8 mouse cellular contexts compared by ENCODE assay signal in the genomic region with DNA sequence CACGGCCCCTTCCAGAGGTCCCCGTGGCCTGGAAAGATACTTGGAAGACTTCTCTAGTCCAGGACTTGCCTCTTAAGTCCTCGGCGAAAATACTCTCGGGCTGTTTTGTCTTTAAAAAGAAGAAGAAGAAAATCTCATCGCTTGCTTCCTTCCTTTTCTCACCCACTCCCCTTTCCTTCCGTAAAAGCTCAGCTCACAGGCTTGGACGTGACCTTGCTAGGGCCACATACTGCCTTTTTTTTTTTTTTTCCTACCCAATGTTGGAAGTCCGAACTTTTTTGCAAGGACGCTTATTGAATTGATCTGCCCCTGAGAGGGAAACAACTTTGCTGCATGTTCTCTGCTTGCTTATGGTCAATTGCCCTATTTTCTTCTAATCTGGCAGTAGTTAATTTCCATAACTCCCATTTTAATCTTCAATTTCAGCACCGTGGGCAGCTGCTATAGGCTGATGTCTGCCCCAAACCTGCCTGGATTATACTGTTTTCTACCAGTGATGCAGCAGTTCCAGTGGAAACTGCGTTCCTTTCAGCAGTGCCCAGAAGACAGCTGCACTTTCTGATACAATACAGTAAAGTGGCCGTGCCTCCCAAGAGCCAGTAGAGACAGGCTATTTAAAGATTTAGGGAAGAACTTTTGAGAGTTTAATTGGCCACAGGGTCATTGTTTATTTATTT. TPM values are rescaled to one million over a fixed set of nuclear protein-coding genes. Genes with fewer than 3 reads are reported as not detected.
DNase-seq lines count a peak whose midpoint lies in the region; ATAC-seq and TF ChIP-seq lines count a peak whose summit lies in the region.

No protein-coding gene starts in this region.

- no peaks in the 10 kb centered on the region for H3K9me3 ChIP-seq in hindbrain, embryonic 10.5 days
- no peaks in the 10 kb centered on the region for H3K9me3 ChIP-seq in lung, postnatal 0 days (ENCODE audit: low read length)
- no peaks in the 10 kb centered on the region for H3K9me3 ChIP-seq in stomach, embryonic 16.5 days (replicated peaks; ENCODE audit: control insufficient read depth, low read length)

- intact Hi-C loops in gastrocnemius, postnatal 14 days (cut with DNase I; ENCODE audit: low total_unique reads): loop anchor here (5.0 kb wide), 1 partner anchor 399 kb away; no protein-coding TSS in a partner anchor

- under 1% methylated on average over 13 of the region's 13 CpGs for WGBS in lung, adult 2 months
- WGBS in hindbrain, embryonic 10.5 days: 5% methylated on average over 13 of the region's 13 CpGs
- WGBS in lung, postnatal 0 days: 2% methylated on average over 13 of the region's 13 CpGs
- WGBS in stomach, embryonic 16.5 days: under 1% methylated on average over 13 of the region's 13 CpGs

- peak overlapping the region; percentile 93 for H3K4me3 ChIP-seq in lung, adult 2 months (replicated peaks; ENCODE audit: extremely low read depth, low read depth, low read length)
- peak overlapping the region; percentile 85 for H3K4me3 ChIP-seq in hindbrain, embryonic 10.5 days
- peak overlapping the region; percentile 58 for H3K4me3 ChIP-seq in lung, postnatal 0 days (ENCODE audit: low read depth, low read length)
- H3K4me3 ChIP-seq in stomach, embryonic 16.5 days (replicated peaks; ENCODE audit: low read length): peak overlapping the region; percentile 68

- H3K4me1 ChIP-seq in lung, adult 2 months (ENCODE audit: control insufficient read depth, insufficient read depth, low read length): peaks cover 5% of the 10 kb centered on the region
- peaks cover 24% of the 10 kb centered on the region for H3K4me1 ChIP-seq in hindbrain, embryonic 10.5 days (replicated peaks)
- peaks cover 3% of the 10 kb centered on the region; the same call in 1 of the 2 replicates for H3K4me1 ChIP-seq in lung, postnatal 0 days (ENCODE audit: insufficient read depth, low read depth, low read length)
- peaks cover 6% of the 10 kb centered on the region for H3K4me1 ChIP-seq in stomach, embryonic 16.5 days (ENCODE audit: control insufficient read depth, insufficient read depth, low read length)

- no peaks in the 10 kb centered on the region for H3K36me3 ChIP-seq in hindbrain, embryonic 10.5 days
- H3K36me3 ChIP-seq in lung, postnatal 0 days (ENCODE audit: insufficient read depth, low read length): no peaks in the 10 kb centered on the region
- H3K36me3 ChIP-seq in stomach, embryonic 16.5 days (ENCODE audit: control insufficient read depth, insufficient read depth, low read length): no peaks in the 10 kb centered on the region

- no peak for TF ChIP-seq CTCF in lung, adult 2 months (IDR thresholded peaks at IDR 0.05; ENCODE audit: insufficient read depth, low read length)
- TF ChIP-seq CTCF in brain, embryonic 14.5 days (IDR thresholded peaks at IDR 0.05; ENCODE audit: borderline replicate concordance, extremely low read depth, insufficient read depth, insufficient read length): no peak
- TF ChIP-seq CTCF in lung, postnatal 0 days (IDR thresholded peaks at IDR 0.05): no peak

- no peak for TF ChIP-seq EP300 in lung, postnatal 0 days (IDR thresholded peaks at IDR 0.05)

- peak overlapping the region; percentile 43 for H3K9ac ChIP-seq in lung, postnatal 0 days (replicated peaks; ENCODE audit: low read depth)
- H3K9ac ChIP-seq in stomach, embryonic 16.5 days (ENCODE audit: low read length): peak overlapping the region; percentile 78

- TF ChIP-seq POLR2A in lung, adult 2 months (IDR thresholded peaks at IDR 0.05; ENCODE audit: borderline replicate concordance, extremely low read depth, low read depth, low read length): no peak
- no peak for TF ChIP-seq POLR2A in brain, embryonic 14.5 days (IDR thresholded peaks at IDR 0.05; ENCODE audit: borderline replicate concordance, extremely low read depth, insufficient read depth, insufficient read length, poor library complexity, severe bottlenecking)

- ATAC-seq in lung, postnatal 0 days: no peak
- no peak for ATAC-seq in stomach, embryonic 16.5 days (ENCODE audit: insufficient read depth, low FRiP score)

- DNase-seq in lung, adult 2 months: no peak
- no peak for DNase-seq in lung, postnatal 4 days
- peak; percentile 53 for DNase-seq in brain, embryonic 14.5 days (ENCODE audit: low read depth)
- DNase-seq in hindbrain, embryonic 10.5 days (ENCODE audit: low spot score): peak; percentile 5
- DNase-seq in lung, postnatal 0 days (ENCODE audit: low spot score): peak; percentile 25
- no peak for DNase-seq in gastrocnemius, postnatal 14 days
- no peak for DNase-seq in right cerebral cortex, postnatal 4 days

- no peaks in the 10 kb centered on the region for H3K27me3 ChIP-seq in hindbrain, embryonic 10.5 days (ENCODE audit: insufficient read depth, poor library complexity, severe bottlenecking)
- H3K27me3 ChIP-seq in lung, postnatal 0 days (replicated peaks; ENCODE audit: insufficient read depth, low read length): no peaks in the 10 kb centered on the region
- H3K27me3 ChIP-seq in stomach, embryonic 16.5 days (ENCODE audit: control insufficient read depth, insufficient read depth, low read length): no peaks in the 10 kb centered on the region

- H3K27ac ChIP-seq in hindbrain, embryonic 10.5 days: peak overlapping the region; percentile 93
- peak overlapping the region; percentile 88 for H3K27ac ChIP-seq in lung, postnatal 0 days (ENCODE audit: low read length)
- peak overlapping the region; percentile 93 for H3K27ac ChIP-seq in stomach, embryonic 16.5 days (ENCODE audit: low read length)

- peak overlapping the region; percentile 66 for H3K4me2 ChIP-seq in lung, postnatal 0 days (replicated peaks; ENCODE audit: low read depth, low read length)
- H3K4me2 ChIP-seq in stomach, embryonic 16.5 days (ENCODE audit: low read depth, low read length): peak overlapping the region; percentile 47

RNA-seq across cellular contexts. Expression of a gene that starts 0.7 kb away (rescaled TPM):
- 46.5 and 74.5 TPM in 2 replicates for polyA plus RNA-seq in lung, adult 2 months (2012; rRNA removed)
- 32.4 and 36.4 TPM in 2 replicates for polyA plus RNA-seq in brain, embryonic 14.5 days (2012; rRNA removed)
- 43.3 and 47.8 TPM in 2 replicates for polyA plus RNA-seq in hindbrain, embryonic 10.5 days (2016; fragmentation: Nextera tagmentation; extraction: Ambion mirVana)
- 155 and 197 TPM in 2 replicates for polyA plus RNA-seq in lung, postnatal 0 days (2015; fragmentation: Nextera tagmentation; extraction: Ambion mirVana)
- 79.4 and 84.1 TPM in 2 replicates for polyA plus RNA-seq in stomach, embryonic 16.5 days (2015; fragmentation: Nextera tagmentation; extraction: Ambion mirVana)
- 10 to 100 TPM; 23.3 to 28.1 TPM for total RNA-seq in gastrocnemius, postnatal 14 days (2021)

RNA-seq across cellular contexts. Expression of a gene that starts 44.0 kb away (rescaled TPM):
- polyA plus RNA-seq in lung, adult 2 months (2012; rRNA removed): 0.26 and 0.51 TPM in 2 replicates
- polyA plus RNA-seq in brain, embryonic 14.5 days (2012; rRNA removed): 0.06 and 0.23 TPM in 2 replicates
- 0.14 and 0.17 TPM in 2 replicates for polyA plus RNA-seq in hindbrain, embryonic 10.5 days (2016; fragmentation: Nextera tagmentation; extraction: Ambion mirVana)
- 0.25 and 0.32 TPM in 2 replicates for polyA plus RNA-seq in lung, postnatal 0 days (2015; fragmentation: Nextera tagmentation; extraction: Ambion mirVana)
- not detected in 2 replicates for polyA plus RNA-seq in stomach, embryonic 16.5 days (2015; fragmentation: Nextera tagmentation; extraction: Ambion mirVana)
- total RNA-seq in gastrocnemius, postnatal 14 days (2021): not detected

Comparison
In these comparisons a context has a peak if more than half of its experiments do, and no peak if none do; other contexts are left out.
1. DNase-seq: peak in brain, embryonic 14.5 days (single experiment), hindbrain, embryonic 10.5 days (single experiment) and lung, postnatal 0 days (single experiment); none in lung, adult 2 months (single experiment), lung, postnatal 4 days (0 of 2), gastrocnemius, postnatal 14 days (single experiment) and right cerebral cortex, postnatal 4 days (single experiment).
2. Peak in every context shown above with its lines, with median percentiles within 50 percentile points of each other: H3K4me3 ChIP-seq and H3K27ac ChIP-seq.